Mouse (Mus musculus) induced T-regulatory cell, adult 2 months (primary cell): ENCODE results near the gene Mrpl4.
"Not testable (repeated sequence)": the region's sequence is repeated elsewhere in the genome, so short reads cannot be mapped to it uniquely, and the experiment has no call there.

ENCODE experiments used
- DNase-seq: peaks from one replicate; pipeline ENCODE4 v3.0.0-alpha.2; 2012; ENCODE audit warnings: low read depth

Mrpl4 gene

GRCm38 (mm10) chr9:20986952-20987686 lies 15.4 kb upstream of the Mrpl4 start:
- no peak for DNase-seq

- no peak for DNase-seq
Measured at GRCm38 (mm10) chr9:20987953-20988352, 14.6 kb upstream of the Mrpl4 start.

GRCm38 (mm10) chr9:20990861-20991260 lies 11.7 kb upstream of the Mrpl4 start:
- DNase-seq: no peak

- no peak for DNase-seq
Measured at GRCm38 (mm10) chr9:20991587-20991986, 11.0 kb upstream of the Mrpl4 start.

- DNase-seq: no peak
Measured at GRCm38 (mm10) chr9:20993165-20993898, 9.2 kb upstream of the Mrpl4 start.

GRCm38 (mm10) chr9:20995069-20995468 lies 7.5 kb upstream of the Mrpl4 start:
- no peak for DNase-seq

GRCm38 (mm10) chr9:20997065-20997464 lies 5.5 kb upstream of the Mrpl4 start:
- no peak for DNase-seq

- peak; percentile 52 for DNase-seq
Measured at GRCm38 (mm10) chr9:20998337-20998736, 4.2 kb upstream of the Mrpl4 start.

- DNase-seq: peak; percentile 50
Measured at GRCm38 (mm10) chr9:21000811-21001210, 1.7 kb upstream of the Mrpl4 start.

GRCm38 (mm10) chr9:21001651-21002200 lies 812 bp upstream of the Mrpl4 start:
- DNase-seq: peak; percentile 18

- no peak for DNase-seq
Measured at GRCm38 (mm10) chr9:21002270-21002626, 290 bp upstream of the Mrpl4 start.

GRCm38 (mm10) chr9:21007313-21007952 lies 4.9 kb downstream of the Mrpl4 start:
- no peak for DNase-seq

- no peak for DNase-seq
Measured at GRCm38 (mm10) chr9:21008007-21008406, 5.5 kb downstream of the Mrpl4 start.

- no peak for DNase-seq
Measured at GRCm38 (mm10) chr9:21010362-21010761, 7.8 kb downstream of the Mrpl4 start.

- DNase-seq: not testable (repeated sequence)
Measured at GRCm38 (mm10) chr9:21010939-21011541, 8.5 kb downstream of the Mrpl4 start.

- DNase-seq: no peak
Measured at GRCm38 (mm10) chr9:21011846-21012312, 9.3 kb downstream of the Mrpl4 start.

GRCm38 (mm10) chr9:21012368-21012767 lies 9.8 kb downstream of the Mrpl4 start:
- peak; percentile 48 for DNase-seq

- DNase-seq: peak; percentile 79
Measured at GRCm38 (mm10) chr9:21014691-21015570, 12.4 kb downstream of the Mrpl4 start.

- peak; percentile 90 for DNase-seq
Measured at GRCm38 (mm10) chr9:21015571-21016130, 13.1 kb downstream of the Mrpl4 start, which contains the start of gene Icam1. Gene Icam1, plus strand, starts transcription at chr9:21015985.

GRCm38 (mm10) chr9:21016331-21017176 lies 14.0 kb downstream of the Mrpl4 start:
- peak; percentile 79 for DNase-seq
